Mouse (Mus musculus) telencephalon, adult 2 months (tissue): Measurements from ENCODE around the gene Selenom.

Experiments used
- DNase-seq: peaks from one replicate; pipeline ENCODE4 v3.0.0-alpha.2; 2011; ENCODE audit warnings: low read depth, low spot score

The Selenom gene

GRCm38 (mm10) chr11:3514529-3515054 is at the start of gene Selenom:
Selenom (plus strand) TSS chr11:3514684.
- DNase-seq, result peak; percentile 90

GRCm38 (mm10) chr11:3471448-3471850 is 43.0 kb upstream of the Selenom start:
- DNase-seq, result no peak

- DNase-seq, result no peak
These were observed 42.0 kb upstream of the Selenom start for GRCm38 (mm10) chr11:3472484-3472883.

GRCm38 (mm10) chr11:3474480-3475115 is 39.9 kb upstream of the Selenom start:
- DNase-seq, result no peak

DNA sequence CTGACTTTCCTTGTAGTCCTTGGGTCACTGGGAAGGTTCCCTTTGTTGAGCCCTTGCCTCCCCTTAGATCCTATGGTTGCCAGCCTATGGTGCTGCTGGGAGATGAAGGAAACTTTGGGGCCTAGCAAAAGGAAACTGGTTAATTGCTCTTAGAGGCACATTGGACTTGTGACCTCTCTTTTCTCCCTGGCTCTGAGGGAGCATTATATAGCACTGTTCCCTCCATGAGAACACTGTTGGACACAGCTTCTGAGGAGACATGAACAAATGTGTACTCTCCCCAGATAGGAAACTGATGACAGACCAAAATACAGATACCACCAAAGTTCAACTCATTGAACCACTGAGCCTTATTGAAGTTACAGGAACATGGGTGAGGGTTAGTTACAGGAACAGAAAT is 39.0 kb upstream of the Selenom start:
- no peak for DNase-seq

GRCm38 (mm10) chr11:3483980-3484642 is 30.4 kb upstream of the Selenom start:
- DNase-seq, result peak; percentile 38

DNA sequence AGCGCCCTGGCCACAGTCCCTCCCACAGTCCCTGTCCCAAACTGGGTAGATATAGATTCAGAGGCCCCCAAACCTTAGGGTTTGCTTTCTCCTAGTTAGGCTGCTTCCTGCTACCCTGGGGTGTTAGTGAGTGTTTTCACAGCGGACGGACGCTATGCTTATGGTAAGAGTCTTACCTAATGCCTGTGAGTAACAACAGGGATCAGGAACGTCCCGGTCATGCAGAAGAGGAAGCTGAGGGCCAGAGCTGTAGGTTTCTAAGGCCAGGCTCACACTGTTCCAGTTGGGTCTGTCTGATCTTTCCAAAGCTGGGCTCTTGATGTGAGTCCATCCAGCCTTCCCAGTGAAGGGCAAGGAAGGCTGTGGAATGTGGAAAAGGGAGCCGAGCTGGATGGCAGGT is 28.1 kb upstream of the Selenom start:
- no peak for DNase-seq

GRCm38 (mm10) chr11:3487952-3488570 is 26.4 kb upstream of the Selenom start, which contains the start of gene Pla2g3:
Pla2g3 (plus strand) TSS chr11:3488284.
- DNase-seq, result no peak

DNA sequence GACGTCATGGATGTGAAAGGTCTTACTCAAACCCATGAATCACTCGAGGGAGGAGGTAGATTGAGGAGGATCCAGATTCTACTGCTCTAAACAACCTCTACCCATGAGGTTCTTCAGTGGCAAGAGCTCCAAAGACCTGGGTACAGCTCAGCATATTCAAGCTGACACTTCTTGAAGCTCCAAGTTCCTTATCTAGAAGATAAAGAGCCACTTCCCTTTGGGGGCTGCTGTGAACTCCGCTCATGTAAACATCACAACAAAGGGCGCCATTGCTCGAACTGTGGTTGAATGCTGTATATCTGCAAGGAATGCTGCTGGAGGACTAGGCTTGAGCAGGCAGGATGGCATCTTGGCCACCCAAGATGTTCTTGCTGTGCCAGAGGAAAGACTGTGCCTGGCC is 25.4 kb upstream of the Selenom start:
- no peak for DNase-seq

GRCm38 (mm10) chr11:3492748-3493147 is 21.7 kb upstream of the Selenom start:
- no peak for DNase-seq

- DNase-seq, result no peak
These were observed 19.6 kb upstream of the Selenom start for GRCm38 (mm10) chr11:3494857-3495256.

- no peak for DNase-seq
These were observed 19.0 kb upstream of the Selenom start for GRCm38 (mm10) chr11:3495496-3495895.

DNA sequence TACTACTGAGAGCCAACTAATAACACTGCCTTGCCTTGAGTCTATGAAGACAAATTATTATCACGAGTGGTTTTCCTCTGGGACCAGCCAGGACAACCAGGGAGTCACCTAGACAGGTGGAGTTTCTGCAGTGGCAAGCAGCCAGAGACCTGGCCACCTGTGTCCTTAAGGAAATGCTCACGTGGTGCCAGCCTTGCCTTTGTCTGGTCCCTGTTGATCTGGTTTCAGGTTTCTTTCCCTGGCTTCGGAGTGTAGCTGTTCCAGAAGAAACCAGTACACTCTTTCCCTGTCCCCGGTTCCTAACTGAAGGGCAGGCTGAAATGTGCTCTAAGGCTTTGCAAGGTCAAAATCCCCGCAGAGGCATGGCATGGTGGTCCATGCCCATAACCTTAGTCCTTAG is 17.7 kb upstream of the Selenom start:
- DNase-seq, result no peak

GRCm38 (mm10) chr11:3497296-3497695 is 17.2 kb upstream of the Selenom start:
- DNase-seq, result no peak

DNA sequence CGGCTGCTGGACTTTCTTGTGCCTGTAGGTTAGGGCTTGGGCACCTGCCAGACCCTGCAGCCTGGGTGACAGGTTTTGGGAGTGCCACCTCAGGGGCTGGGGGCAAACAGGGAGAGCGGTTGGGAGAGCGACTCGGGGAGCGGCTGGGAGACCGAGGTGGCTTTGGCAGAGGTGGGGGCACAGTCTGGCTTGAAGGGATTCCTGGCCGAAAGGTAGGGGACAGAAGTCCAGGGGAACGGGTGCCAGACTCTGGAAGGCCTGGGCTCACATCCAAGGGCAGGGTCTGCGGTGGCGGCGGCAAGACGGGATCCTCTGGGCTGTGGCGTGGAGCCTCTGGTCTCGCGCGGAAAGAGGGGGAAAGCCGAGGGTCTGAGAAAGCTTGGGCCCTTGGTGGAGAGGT is 12.4 kb upstream of the Selenom start:
- DNase-seq, result no peak

- DNase-seq, result no peak
These were observed 11.9 kb upstream of the Selenom start for GRCm38 (mm10) chr11:3502459-3503072.

GRCm38 (mm10) chr11:3503755-3504693 is 10.5 kb upstream of the Selenom start:
- no peak for DNase-seq

GRCm38 (mm10) chr11:3508226-3508625 is 6.3 kb upstream of the Selenom start:
- DNase-seq, result peak; percentile 44

DNA sequence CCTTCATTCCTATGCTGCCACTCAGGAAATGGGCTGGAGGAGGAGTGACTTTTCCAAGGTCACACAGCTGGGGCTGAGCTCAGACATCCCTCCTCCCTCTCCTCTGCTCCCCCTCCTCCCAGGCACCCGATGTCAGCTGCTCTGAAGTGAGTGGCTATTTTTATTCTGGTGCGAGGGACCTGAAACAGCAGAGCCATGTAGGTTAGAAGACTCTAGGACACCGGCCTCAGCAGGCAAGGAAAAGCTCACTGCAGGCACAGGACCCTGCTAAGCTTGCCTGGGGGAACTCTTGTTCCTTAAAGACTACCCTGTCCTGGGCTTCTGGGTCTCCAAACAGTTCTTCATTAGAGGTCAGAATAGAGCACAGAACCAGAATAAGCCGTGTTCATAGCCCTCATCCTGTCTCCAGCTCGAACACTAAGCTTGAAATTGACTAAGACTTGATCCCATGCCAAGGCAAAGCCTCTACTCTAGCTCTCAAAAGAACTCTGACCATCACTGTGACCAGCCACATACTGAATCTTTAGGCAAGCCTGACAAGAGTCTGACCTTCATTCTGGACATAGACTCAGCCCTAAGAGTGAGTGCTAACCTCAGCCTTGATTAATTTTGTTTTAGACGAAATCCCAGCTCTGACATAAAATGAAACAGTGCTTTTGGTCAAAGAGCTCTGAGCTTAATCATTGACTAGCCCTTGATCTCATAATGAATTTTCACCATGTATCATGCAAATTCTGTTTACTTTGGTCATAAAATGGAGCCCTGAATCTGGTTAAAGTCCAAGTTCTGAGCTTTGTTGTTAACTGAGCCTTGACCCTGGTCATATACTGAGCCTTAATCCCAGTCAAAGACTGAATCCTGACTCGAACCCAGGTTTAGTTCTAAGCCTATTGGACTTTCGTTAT is 5.1 kb upstream of the Selenom start:
- peak; percentile 42 for DNase-seq

GRCm38 (mm10) chr11:3510321-3510720 is 4.2 kb upstream of the Selenom start:
- DNase-seq, result no peak
